Mouse (Mus musculus) embryonic facial prominence, embryonic 12.5 days (tissue): ENCODE measurements at regions not wholly inside any gene's neighbourhood (a gene's known extent, or its start where the extent isn't known, plus 50 kb on each side); places are given as distances from the start of the nearest gene placed in this dataset.

Source experiments
- ATAC-seq: fragments of 200-750 bp; cut with Nextera tagmentation; 2 replicates; pipeline ENCODE4 v1.8.0; 2017; ENCODE audit not compliant: insufficient number of reproducible peaks, insufficient read depth, low FRiP score, low TSS enrichment
- H3K27ac ChIP-seq: fragments of 300-500 bp; sonication (generic); 2 replicates; pipeline ENCODE4 v1.5.1; 2016; ENCODE audit warnings: mild to moderate bottlenecking
- H3K27me3 ChIP-seq: fragments of 300-500 bp; sonication (generic); 2 replicates; pipeline ENCODE4 v1.6.1; 2016; ENCODE audit warnings: mild to moderate bottlenecking, moderate library complexity
- H3K36me3 ChIP-seq: fragments of 300-500 bp; sonication (generic); 2 replicates; pipeline ENCODE4 v1.6.1; 2016; ENCODE audit warnings: mild to moderate bottlenecking
- H3K4me1 ChIP-seq: fragments of 300-500 bp; sonication (generic); 2 replicates; pipeline ENCODE4 v1.6.1; 2016
- H3K4me2 ChIP-seq: fragments of 300-500 bp; sonication (generic); replicated peaks from 2 replicates; pipeline ENCODE4 v1.6.1; 2016; ENCODE audit warnings: mild to moderate bottlenecking, moderate library complexity
- H3K4me3 ChIP-seq: fragments of 300-500 bp; sonication (generic); 2 replicates; pipeline ENCODE4 v1.5.1; 2016; ENCODE audit warnings: mild to moderate bottlenecking
- H3K9ac ChIP-seq: fragments of 300-500 bp; sonication (generic); 2 replicates; pipeline ENCODE4 v1.6.1; 2016; ENCODE audit warnings: mild to moderate bottlenecking, moderate library complexity
- H3K9me3 ChIP-seq: fragments of 300-500 bp; sonication (generic); 2 replicates; pipeline ENCODE4 v1.6.1; 2016; ENCODE audit warnings: mild to moderate bottlenecking, moderate library complexity
- WGBS: fragments of 180-500 bp; shearing (Covaris S2); methylation state at CpG from one replicate; pipeline ENCODE4 v1.1.7; 2016; 5-methylcytosine and 5-hydroxymethylcytosine counted together

DNA sequence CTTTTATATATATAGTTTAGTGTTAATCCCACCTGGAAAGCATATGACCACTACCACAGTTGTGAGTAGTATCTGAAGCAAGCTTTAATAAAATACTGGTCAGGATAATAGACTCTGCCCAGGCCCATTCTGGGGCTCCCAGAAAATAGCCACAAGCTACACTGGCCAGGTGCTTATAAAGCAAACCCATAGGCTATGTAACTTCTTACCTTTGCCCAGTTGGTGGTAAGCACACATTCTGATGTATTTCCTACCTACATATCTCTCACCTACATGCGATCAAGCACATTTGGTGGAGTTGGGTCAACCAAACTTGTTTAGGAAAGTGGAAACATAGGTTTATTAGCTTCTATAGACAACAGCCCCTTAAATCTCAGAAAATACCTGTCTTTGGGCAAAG is 81.4 kb upstream of the Syt6 start:
- no peaks in the 10 kb centered on the region for H3K36me3 ChIP-seq
- H3K27me3 ChIP-seq = no peaks in the 10 kb centered on the region
- no peaks in the 10 kb centered on the region for H3K9me3 ChIP-seq
- no peaks in the 10 kb centered on the region for H3K4me1 ChIP-seq
- no peak overlapping the region for H3K4me3 ChIP-seq
- no peak overlapping the region for H3K4me2 ChIP-seq
- no peak overlapping the region for H3K27ac ChIP-seq
- H3K9ac ChIP-seq = no peak overlapping the region
- ATAC-seq = no peak
- WGBS = 100% methylated on average over 1 of the region's 1 CpGs

DNA sequence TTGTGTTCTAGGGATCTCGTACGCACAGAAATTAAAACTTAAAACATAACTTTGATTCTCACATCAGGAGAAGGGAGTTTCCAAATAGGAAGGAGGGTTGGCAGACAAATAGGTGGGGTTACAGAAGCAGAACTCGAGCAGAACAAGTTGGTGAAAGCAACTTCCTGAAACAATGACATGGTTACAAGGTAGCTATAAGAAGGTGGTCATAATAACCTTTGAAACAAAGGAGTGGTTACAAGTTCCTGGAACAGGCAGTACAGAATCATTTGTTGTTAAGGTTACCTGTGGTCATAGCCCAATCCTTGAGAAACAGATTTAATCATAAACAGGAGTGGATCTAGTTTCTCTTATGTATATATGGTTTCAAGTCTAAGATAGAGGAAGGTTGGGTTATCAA is 81.0 kb upstream of the Syt6 start:
- no peak for ATAC-seq
- 81% methylated on average over 3 of the region's 3 CpGs for WGBS
- no peak overlapping the region for H3K27ac ChIP-seq
- H3K4me1 ChIP-seq = no peaks in the 10 kb centered on the region
- no peak overlapping the region for H3K4me2 ChIP-seq
- no peaks in the 10 kb centered on the region for H3K36me3 ChIP-seq
- no peak overlapping the region for H3K9ac ChIP-seq
- H3K27me3 ChIP-seq = no peaks in the 10 kb centered on the region
- H3K4me3 ChIP-seq = no peak overlapping the region
- H3K9me3 ChIP-seq = no peaks in the 10 kb centered on the region

DNA sequence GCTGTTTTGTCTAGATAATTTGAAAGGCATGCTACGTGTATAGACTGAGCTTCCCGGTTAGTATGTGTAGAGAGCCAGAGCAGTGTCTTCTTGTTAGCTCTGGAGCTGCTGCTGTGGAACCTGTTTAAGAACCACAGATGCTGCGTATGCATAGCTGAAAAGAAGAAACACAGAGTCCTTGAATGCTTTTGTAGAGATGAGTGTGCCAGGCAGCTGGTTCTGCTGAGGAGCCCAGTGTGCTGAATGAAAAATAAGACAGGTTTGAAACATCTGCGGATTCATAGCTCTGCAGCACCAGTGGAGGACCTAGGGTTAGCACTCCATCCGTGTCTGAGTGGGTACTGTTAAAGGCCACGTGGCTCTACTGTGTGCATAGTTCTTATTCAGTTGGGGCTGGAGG is 78.9 kb upstream of the Syt6 start:
- Histone ChIP-seq H3K4me2 (no peak overlapping the region), H3K27me3 (no peaks in the 10 kb centered on the region), H3K4me3 (no peak overlapping the region), H3K4me1 (no peaks in the 10 kb centered on the region), H3K27ac (no peak overlapping the region), H3K9ac (no peak overlapping the region), H3K9me3 (no peaks in the 10 kb centered on the region), H3K36me3 (no peaks in the 10 kb centered on the region)
- no peak for ATAC-seq
- 86% methylated on average over 6 of the region's 6 CpGs for WGBS

DNA sequence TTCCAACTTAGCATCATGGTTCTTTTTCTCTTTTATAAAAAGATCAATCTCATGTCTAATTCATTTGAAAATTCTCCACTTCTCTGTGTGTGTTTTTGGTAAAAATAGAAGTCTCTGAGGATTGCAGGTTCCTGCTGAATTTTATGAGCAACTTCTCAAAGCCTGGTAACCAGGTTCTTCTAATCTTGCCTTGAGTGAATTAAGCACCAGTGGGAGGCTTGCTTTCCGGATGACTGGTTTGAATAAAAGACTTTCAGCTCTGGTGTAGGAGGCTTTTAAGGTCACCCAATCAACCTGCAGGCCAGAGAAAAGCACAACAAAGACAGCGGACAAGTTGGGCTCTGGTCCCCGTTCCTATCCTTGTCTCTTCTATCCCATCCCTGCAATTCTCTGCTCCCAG is 78.3 kb upstream of the Syt6 start:
- ATAC-seq = no peak
- Histone ChIP-seq H3K36me3 (no peaks in the 10 kb centered on the region), H3K9ac (no peak overlapping the region), H3K4me3 (no peak overlapping the region), H3K4me1 (no peaks in the 10 kb centered on the region), H3K9me3 (no peaks in the 10 kb centered on the region), H3K27ac (no peak overlapping the region), H3K4me2 (no peak overlapping the region), H3K27me3 (no peaks in the 10 kb centered on the region)
- WGBS = 55% methylated on average over 3 of the region's 3 CpGs

DNA sequence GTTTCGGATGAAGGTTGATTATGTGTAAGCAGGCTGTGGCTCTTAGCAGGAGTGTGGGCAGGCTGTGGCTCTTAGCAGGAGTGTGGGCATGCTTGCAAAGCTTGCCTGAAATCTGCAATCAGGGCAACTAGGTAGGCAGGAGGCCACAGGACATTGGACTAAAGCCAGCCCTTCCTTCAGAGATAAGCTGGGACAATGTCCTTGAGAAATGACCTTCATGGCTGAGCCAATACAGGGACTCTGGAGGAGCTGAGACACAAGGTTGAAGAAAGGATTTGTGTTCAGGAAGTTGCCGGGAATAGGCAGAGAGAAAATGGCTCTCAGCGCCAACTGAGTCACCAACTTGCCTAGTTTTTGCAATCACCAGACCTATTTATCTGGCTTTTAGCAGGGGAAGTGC is 77.3 kb upstream of the Syt6 start:
- Histone ChIP-seq H3K4me1 (no peaks in the 10 kb centered on the region), H3K9ac (no peak overlapping the region), H3K4me2 (no peak overlapping the region), H3K36me3 (no peaks in the 10 kb centered on the region), H3K27ac (no peak overlapping the region), H3K27me3 (no peaks in the 10 kb centered on the region), H3K9me3 (no peaks in the 10 kb centered on the region), H3K4me3 (no peak overlapping the region)
- no peak for ATAC-seq
- 88% methylated on average over 3 of the region's 3 CpGs for WGBS

DNA sequence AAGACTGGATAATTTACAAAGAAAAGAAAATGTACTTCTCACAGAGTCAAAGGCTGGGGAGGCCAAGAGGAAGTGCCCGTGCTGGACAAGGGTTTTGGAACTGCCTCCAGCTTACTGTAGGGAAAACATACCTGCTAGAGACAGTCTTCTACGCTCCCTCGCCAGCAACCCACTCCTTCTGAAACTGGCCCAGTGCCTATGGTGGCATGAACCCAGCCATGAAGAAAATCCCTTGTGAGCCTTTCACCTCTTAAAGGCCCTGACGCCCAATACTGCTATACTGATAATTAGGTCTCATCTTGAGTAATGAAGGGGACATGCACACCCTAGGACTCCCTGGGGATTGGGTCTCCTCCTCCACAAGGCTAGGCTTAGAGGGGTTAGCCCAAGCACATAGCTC is 76.6 kb upstream of the Syt6 start:
- no peaks in the 10 kb centered on the region for H3K27me3 ChIP-seq
- no peak overlapping the region for H3K4me3 ChIP-seq
- ATAC-seq = no peak
- H3K9me3 ChIP-seq = no peaks in the 10 kb centered on the region
- no peaks in the 10 kb centered on the region for H3K4me1 ChIP-seq
- 77% methylated on average over 4 of the region's 4 CpGs for WGBS
- H3K9ac ChIP-seq = no peak overlapping the region
- H3K4me2 ChIP-seq = no peak overlapping the region
- H3K27ac ChIP-seq = no peak overlapping the region
- no peaks in the 10 kb centered on the region for H3K36me3 ChIP-seq

DNA sequence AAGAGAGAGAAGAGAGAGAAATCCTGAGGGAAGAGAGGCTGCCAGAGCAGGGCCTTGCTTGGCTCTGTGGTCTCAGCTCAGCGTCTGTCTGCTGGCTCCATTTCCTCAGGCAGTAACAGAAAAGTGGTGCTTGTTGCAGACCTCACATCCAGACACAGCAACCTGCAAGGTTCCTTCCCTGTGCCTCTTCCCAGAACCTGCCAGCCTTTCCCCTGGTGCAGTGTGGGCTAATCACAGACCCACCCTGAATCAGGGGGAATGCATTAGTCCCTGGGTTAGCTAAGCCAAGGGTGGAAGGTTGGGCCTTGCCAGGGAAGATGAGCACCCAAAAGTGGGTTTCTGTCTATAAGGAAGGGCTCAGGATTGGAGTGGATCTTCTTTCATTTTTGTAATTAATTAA is 75.2 kb upstream of the Syt6 start:
- Histone ChIP-seq H3K9ac (no peak overlapping the region), H3K4me1 (no peaks in the 10 kb centered on the region), H3K9me3 (no peaks in the 10 kb centered on the region), H3K4me3 (no peak overlapping the region), H3K36me3 (no peaks in the 10 kb centered on the region), H3K4me2 (no peak overlapping the region), H3K27ac (no peak overlapping the region), H3K27me3 (no peaks in the 10 kb centered on the region)
- WGBS = 38% methylated on average over 1 of the region's 1 CpGs
- ATAC-seq = no peak

DNA sequence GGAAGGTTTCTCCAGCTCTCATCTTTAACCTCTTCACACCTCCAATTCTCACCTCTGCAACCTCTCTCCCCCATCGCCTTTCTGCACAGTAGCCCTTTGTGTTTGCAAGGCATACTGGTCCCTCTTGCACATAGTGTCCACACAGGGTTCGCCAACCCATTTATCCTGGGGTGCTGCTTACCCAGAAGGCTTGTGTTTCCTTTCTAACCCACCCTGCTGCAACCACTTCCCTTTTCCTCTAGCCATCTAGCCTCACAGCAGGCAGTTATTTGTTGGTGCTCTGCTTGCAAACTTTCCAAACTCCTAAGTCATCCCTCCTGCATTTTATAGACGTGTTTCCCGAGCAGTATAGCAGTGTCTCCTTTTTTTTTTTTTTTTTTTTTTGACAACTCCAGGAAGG is 74.7 kb upstream of the Syt6 start:
- Histone ChIP-seq H3K4me1 (no peaks in the 10 kb centered on the region), H3K27ac (no peak overlapping the region)
- WGBS = 58% methylated on average over 4 of the region's 4 CpGs

DNA sequence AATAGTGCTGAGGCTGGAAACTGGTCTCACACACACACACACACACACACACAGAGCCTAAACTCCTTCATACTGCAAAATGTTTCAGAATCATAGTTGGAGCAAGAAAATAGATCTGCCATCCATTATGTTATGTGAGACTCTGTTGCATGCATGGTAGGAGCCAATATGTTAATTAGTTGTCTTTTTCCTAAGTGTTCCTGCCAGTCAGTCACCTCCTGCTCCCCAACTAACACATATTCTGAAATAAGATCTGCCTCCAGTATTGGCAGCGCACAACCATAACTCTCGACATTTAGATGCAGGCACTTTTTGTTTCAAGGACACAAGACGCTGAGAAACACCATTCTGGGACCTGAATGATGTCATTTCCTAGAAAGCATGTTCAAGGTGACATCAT is 70.9 kb upstream of the Syt6 start:
- Histone ChIP-seq H3K27me3 (no peaks in the 10 kb centered on the region), H3K9ac (no peak overlapping the region), H3K9me3 (no peaks in the 10 kb centered on the region), H3K36me3 (no peaks in the 10 kb centered on the region), H3K27ac (no peak overlapping the region), H3K4me3 (no peak overlapping the region), H3K4me1 (no peaks in the 10 kb centered on the region), H3K4me2 (no peak overlapping the region)
- ATAC-seq = no peak
- WGBS = 81% methylated on average over 3 of the region's 3 CpGs

More for the DNA sequence above, 74.7 kb upstream of the Syt6 start:
- no peak for ATAC-seq
- Histone ChIP-seq H3K36me3 (no peaks in the 10 kb centered on the region), H3K4me2 (no peak overlapping the region), H3K9ac (no peak overlapping the region), H3K27me3 (no peaks in the 10 kb centered on the region), H3K4me3 (no peak overlapping the region), H3K9me3 (no peaks in the 10 kb centered on the region)

DNA sequence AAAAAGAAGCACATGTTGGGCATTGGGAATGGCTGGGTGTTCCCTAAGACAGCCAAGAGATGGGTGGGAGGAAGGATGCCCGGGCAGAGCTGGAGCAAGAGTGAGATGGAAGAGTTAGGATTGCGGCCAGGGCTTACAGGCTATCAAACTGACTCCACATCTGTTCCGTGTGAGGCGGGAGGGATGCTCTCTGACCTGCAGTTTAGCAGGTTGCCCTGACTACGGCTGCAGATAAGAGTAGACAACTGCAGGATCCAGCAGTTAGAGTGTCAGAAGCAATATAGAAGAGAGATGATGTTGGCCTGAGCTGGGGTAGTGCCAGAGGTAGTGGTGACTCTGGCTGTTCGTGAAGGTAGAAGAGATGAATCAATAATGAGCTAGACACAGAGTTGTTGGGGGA is 61.6 kb upstream of the Syt6 start:
- Histone ChIP-seq H3K4me3 (no peak overlapping the region), H3K4me1 (no peaks in the 10 kb centered on the region; the same call in 1 of the 2 replicates), H3K4me2 (no peak overlapping the region), H3K9me3 (no peaks in the 10 kb centered on the region), H3K9ac (no peak overlapping the region), H3K27me3 (no peaks in the 10 kb centered on the region), H3K27ac (no peak overlapping the region), H3K36me3 (no peaks in the 10 kb centered on the region)
- 66% methylated on average over 6 of the region's 6 CpGs for WGBS
- no peak for ATAC-seq

DNA sequence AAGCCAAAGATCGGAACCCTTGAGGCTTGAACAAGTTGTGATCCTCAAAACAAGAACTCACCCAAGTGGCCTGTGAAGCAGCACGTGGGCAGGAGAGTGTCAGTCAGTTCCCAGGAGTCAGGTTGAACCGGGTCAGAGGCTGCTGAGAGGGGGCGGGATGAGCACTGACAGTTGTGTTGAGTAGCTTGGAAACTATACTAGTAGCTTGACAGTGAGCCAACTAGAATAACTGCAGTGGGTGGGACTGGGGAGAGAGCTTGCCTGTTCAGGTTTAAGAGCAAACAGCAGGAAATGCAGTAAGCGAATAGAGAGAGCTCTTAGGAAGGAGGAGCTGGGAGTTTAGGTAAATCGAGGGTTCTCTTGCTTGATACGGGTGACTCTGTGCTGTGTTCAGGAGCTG is 61.0 kb upstream of the Syt6 start:
- Histone ChIP-seq H3K4me3 (no peak overlapping the region), H3K4me2 (no peak overlapping the region), H3K27ac (no peak overlapping the region), H3K4me1 (no peaks in the 10 kb centered on the region; the same call in 1 of the 2 replicates), H3K36me3 (no peaks in the 10 kb centered on the region), H3K9ac (no peak overlapping the region), H3K9me3 (no peaks in the 10 kb centered on the region), H3K27me3 (no peaks in the 10 kb centered on the region)
- ATAC-seq = no peak
- WGBS = 66% methylated on average over 7 of the region's 7 CpGs

DNA sequence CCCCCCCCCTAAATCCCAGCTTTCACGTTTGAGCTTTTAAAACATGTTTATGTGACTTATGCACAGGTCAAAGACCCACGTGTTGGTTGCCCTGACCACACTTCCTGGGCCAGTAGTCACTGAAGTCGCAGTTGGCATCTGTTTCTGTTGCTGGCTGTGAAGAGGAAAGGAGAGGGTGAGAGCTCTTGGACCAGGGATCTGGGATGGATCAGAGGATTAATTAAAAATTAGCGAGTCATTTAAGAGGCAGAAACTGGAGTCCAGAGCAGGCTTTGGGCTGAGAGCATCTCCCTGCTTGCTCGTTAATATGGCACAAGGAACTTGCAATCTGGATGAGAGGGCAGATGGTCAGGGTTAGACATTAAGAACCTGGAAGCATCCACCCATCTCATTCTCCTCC is 59.1 kb upstream of the Syt6 start:
- 44% methylated on average over 5 of the region's 5 CpGs for WGBS

More for the DNA sequence above, 59.1 kb upstream of the Syt6 start:
- Histone ChIP-seq H3K36me3 (no peaks in the 10 kb centered on the region), H3K4me1 (no peaks in the 10 kb centered on the region; the same call in 1 of the 2 replicates), H3K27ac (no peak overlapping the region), H3K9ac (no peak overlapping the region), H3K9me3 (no peaks in the 10 kb centered on the region), H3K4me2 (no peak overlapping the region), H3K4me3 (no peak overlapping the region), H3K27me3 (no peaks in the 10 kb centered on the region)
- ATAC-seq = no peak
